Comparison of ENCODE assay signal across 14 mouse cellular contexts in the genomic region with DNA sequence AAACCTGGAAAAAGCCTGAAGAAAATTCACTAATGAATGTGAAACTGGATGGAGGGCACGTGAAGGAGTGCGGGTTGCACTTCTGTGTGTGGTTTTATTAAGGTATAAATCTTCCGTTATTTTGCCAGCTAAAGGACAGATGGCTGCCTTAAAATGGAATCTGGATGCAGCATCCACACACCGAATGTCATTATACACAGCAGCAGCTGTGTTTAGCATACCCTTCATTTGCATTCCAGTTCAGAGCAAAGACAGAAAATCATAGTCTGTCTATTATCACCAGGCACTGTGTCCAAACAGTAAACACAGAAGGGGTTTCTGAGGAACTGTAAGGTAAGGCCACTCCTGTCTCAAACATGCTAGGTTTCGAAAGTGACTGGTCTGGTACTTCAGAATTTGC.
A peak's percentile ranks its signal among the peaks of the same experiment; 100 is the strongest.
DNase-seq lines count a peak whose midpoint lies in the region; ATAC-seq lines count a peak whose summit lies in the region.
"Had no signal": no experiment of that assay in that cellular context is flagged by ENCODE, and none has a peak within 500 bp of the region (broad histone marks: within the 10 kb centered on the region; RNA-seq: fewer than 3 reads in every experiment).

No protein-coding gene starts in this region.

- no peak overlapping the region for H3K9ac ChIP-seq in forebrain, embryonic 13.5 days
- H3K9ac ChIP-seq in forebrain, embryonic 11.5 days (ENCODE audit: low read length): no peak overlapping the region
- H3K9ac ChIP-seq in midbrain, embryonic 11.5 days (ENCODE audit: low read length): no peak overlapping the region
- no peak overlapping the region for H3K9ac ChIP-seq in hindbrain, embryonic 12.5 days
- H3K9ac ChIP-seq in neural tube, embryonic 15.5 days (replicated peaks): no peak overlapping the region
- H3K9ac ChIP-seq: lung, embryonic 14.5 days had no signal

- H3K4me2 ChIP-seq in forebrain, embryonic 13.5 days: no peak overlapping the region
- no peak overlapping the region for H3K4me2 ChIP-seq in forebrain, embryonic 11.5 days (ENCODE audit: low read depth, low read length, severe bottlenecking)
- no peak overlapping the region for H3K4me2 ChIP-seq in midbrain, embryonic 11.5 days
- H3K4me2 ChIP-seq in hindbrain, embryonic 12.5 days (replicated peaks): no peak overlapping the region
- no peak overlapping the region for H3K4me2 ChIP-seq in neural tube, embryonic 15.5 days
- H3K4me2 ChIP-seq: lung, embryonic 14.5 days had no signal

- H3K9me3 ChIP-seq in forebrain, embryonic 13.5 days (replicated peaks): no peaks in the 10 kb centered on the region
- no peaks in the 10 kb centered on the region for H3K9me3 ChIP-seq in forebrain, embryonic 11.5 days (ENCODE audit: control insufficient read depth, low read length)
- H3K9me3 ChIP-seq in midbrain, embryonic 11.5 days (ENCODE audit: control insufficient read depth, low read length): no peaks in the 10 kb centered on the region
- no peaks in the 10 kb centered on the region for H3K9me3 ChIP-seq in midbrain, embryonic 10.5 days (replicated peaks)
- H3K9me3 ChIP-seq in hindbrain, embryonic 12.5 days (replicated peaks): no peaks in the 10 kb centered on the region
- no peaks in the 10 kb centered on the region for H3K9me3 ChIP-seq in neural tube, embryonic 15.5 days (replicated peaks)

- WGBS in forebrain, embryonic 13.5 days: 55% methylated on average over 5 of the region's 5 CpGs
- 85% methylated on average over 5 of the region's 5 CpGs for WGBS in forebrain, embryonic 11.5 days
- 85% methylated on average over 5 of the region's 5 CpGs for WGBS in midbrain, embryonic 11.5 days
- WGBS in midbrain, embryonic 10.5 days: 91% methylated on average over 5 of the region's 5 CpGs
- WGBS in hindbrain, embryonic 12.5 days: 71% methylated on average over 5 of the region's 5 CpGs
- 39% methylated on average over 5 of the region's 5 CpGs for WGBS in neural tube, embryonic 15.5 days

- H3K4me1 ChIP-seq in forebrain, embryonic 13.5 days: no peaks in the 10 kb centered on the region
- no peaks in the 10 kb centered on the region for H3K4me1 ChIP-seq in forebrain, embryonic 11.5 days (replicated peaks; ENCODE audit: control insufficient read depth, insufficient read depth, low read length)
- H3K4me1 ChIP-seq in midbrain, embryonic 11.5 days (ENCODE audit: control insufficient read depth, insufficient read depth, low read length): no peaks in the 10 kb centered on the region
- H3K4me1 ChIP-seq in midbrain, embryonic 10.5 days: no peaks in the 10 kb centered on the region
- no peaks in the 10 kb centered on the region for H3K4me1 ChIP-seq in hindbrain, embryonic 12.5 days
- H3K4me1 ChIP-seq in neural tube, embryonic 15.5 days: no peaks in the 10 kb centered on the region

- no peaks in the 10 kb centered on the region for H3K27me3 ChIP-seq in forebrain, embryonic 13.5 days
- no peaks in the 10 kb centered on the region for H3K27me3 ChIP-seq in forebrain, embryonic 11.5 days (ENCODE audit: control insufficient read depth, insufficient read depth, low read length)
- no peaks in the 10 kb centered on the region for H3K27me3 ChIP-seq in midbrain, embryonic 11.5 days (ENCODE audit: control insufficient read depth, insufficient read depth, low read length)
- no peaks in the 10 kb centered on the region for H3K27me3 ChIP-seq in midbrain, embryonic 10.5 days (ENCODE audit: low read depth, poor library complexity, severe bottlenecking)
- no peaks in the 10 kb centered on the region for H3K27me3 ChIP-seq in hindbrain, embryonic 12.5 days
- H3K27me3 ChIP-seq in neural tube, embryonic 15.5 days (replicated peaks): no peaks in the 10 kb centered on the region

- H3K27ac ChIP-seq in forebrain, embryonic 13.5 days: peak overlapping the region; percentile 19; the same call in 1 of the 2 replicates
- no peak overlapping the region for H3K27ac ChIP-seq in forebrain, embryonic 11.5 days (ENCODE audit: low read depth, low read length)
- H3K27ac ChIP-seq in midbrain, embryonic 11.5 days (ENCODE audit: low read depth, low read length): no peak overlapping the region
- H3K27ac ChIP-seq in midbrain, embryonic 10.5 days (replicated peaks): no peak overlapping the region
- no peak overlapping the region for H3K27ac ChIP-seq in hindbrain, embryonic 12.5 days
- H3K27ac ChIP-seq in neural tube, embryonic 15.5 days (replicated peaks): 0 out of 2 replicates have a peak overlapping the region, but pooled peaks have one; percentile 6

- no peak overlapping the region for H3K4me3 ChIP-seq in forebrain, embryonic 13.5 days
- no peak overlapping the region for H3K4me3 ChIP-seq in forebrain, embryonic 11.5 days (ENCODE audit: low read depth, low read length)
- H3K4me3 ChIP-seq in midbrain, embryonic 11.5 days (ENCODE audit: low read depth, low read length): no peak overlapping the region
- no peak overlapping the region for H3K4me3 ChIP-seq in midbrain, embryonic 10.5 days
- H3K4me3 ChIP-seq in hindbrain, embryonic 12.5 days: no peak overlapping the region
- no peak overlapping the region for H3K4me3 ChIP-seq in neural tube, embryonic 15.5 days (replicated peaks)
- H3K4me3 ChIP-seq: erythroblast, embryonic 14.5 days had no signal

- no peak for DNase-seq in forebrain, embryonic 11.5 days (ENCODE audit: low spot score)
- no peak for DNase-seq in midbrain, embryonic 11.5 days (ENCODE audit: low spot score, missing footprints)
- DNase-seq in midbrain, embryonic 10.5 days (ENCODE audit: low spot score): no peak
- DNase-seq in urinary bladder, postnatal 10 days (ENCODE audit: low spot score): no peak
- DNase-seq in retina, embryonic 14.5 days (ENCODE audit: low spot score): no peak
- DNase-seq: cerebellum, adult 9-11 months; kidney, postnatal 10 days; lung, embryonic 14.5 days; thymus, adult 18-20 months had no signal

- no peaks in the 10 kb centered on the region for H3K36me3 ChIP-seq in forebrain, embryonic 13.5 days (ENCODE audit: poor library complexity, severe bottlenecking)
- no peaks in the 10 kb centered on the region for H3K36me3 ChIP-seq in forebrain, embryonic 11.5 days (ENCODE audit: control insufficient read depth, insufficient read depth, low read length)
- no peaks in the 10 kb centered on the region for H3K36me3 ChIP-seq in midbrain, embryonic 11.5 days (ENCODE audit: control insufficient read depth, insufficient read depth, low read length)
- no peaks in the 10 kb centered on the region for H3K36me3 ChIP-seq in midbrain, embryonic 10.5 days
- H3K36me3 ChIP-seq in hindbrain, embryonic 12.5 days: no peaks in the 10 kb centered on the region
- no peaks in the 10 kb centered on the region for H3K36me3 ChIP-seq in neural tube, embryonic 15.5 days

- ATAC-seq in forebrain, embryonic 13.5 days: peak; percentile 87
- ATAC-seq in forebrain, embryonic 11.5 days (replicated peaks; ENCODE audit: low FRiP score): no peak; the same call in 1 of the 2 replicates
- ATAC-seq in midbrain, embryonic 11.5 days (ENCODE audit: low FRiP score): peak; percentile 52; the same call in 1 of the 2 replicates
- ATAC-seq in hindbrain, embryonic 12.5 days (ENCODE audit: low FRiP score): peak; percentile 73; the same call in 1 of the 2 replicates
- ATAC-seq in neural tube, embryonic 15.5 days (ENCODE audit: low FRiP score): peak; percentile 59
- ATAC-seq: intestine, embryonic 16.5 days had no signal

Comparison
In these comparisons a context has a peak if more than half of its experiments do, and no peak if none do; other contexts are left out.
1. H3K27ac ChIP-seq: peak in forebrain, embryonic 13.5 days (single experiment) and neural tube, embryonic 15.5 days (single experiment); none in forebrain, embryonic 11.5 days (single experiment), midbrain, embryonic 11.5 days (single experiment), midbrain, embryonic 10.5 days (single experiment) and hindbrain, embryonic 12.5 days (single experiment).